Mouse (Mus musculus): ENCODE measurements at regions not wholly inside any gene's neighbourhood (a gene's known extent, or its start where the extent isn't known, plus 50 kb on each side); places are given as distances from the start of the nearest gene placed in this dataset.

- 93% methylated on average over 2 of the region's 2 CpGs for WGBS
- Histone ChIP-seq H3K4me2 (no peak overlapping the region), H3K9me3 (no peaks in the 10 kb centered on the region), H3K27me3 (replicated peaks) (no peaks in the 10 kb centered on the region), H3K4me1 (no peaks in the 10 kb centered on the region), H3K27ac (no peak overlapping the region), H3K36me3 (no peaks in the 10 kb centered on the region), H3K9ac (no peak overlapping the region), H3K4me3 (replicated peaks) (no peak overlapping the region)
- ATAC-seq (ENCODE audit: insufficient read depth, low FRiP score, low read depth), result no peak
Measured at GRCm38 (mm10) chr1:78945588-78945987, 129.0 kb downstream of the Kcne4 start.

- Histone ChIP-seq H3K4me1 (no peaks in the 10 kb centered on the region), H3K4me2 (no peak overlapping the region), H3K27me3 (replicated peaks) (no peaks in the 10 kb centered on the region), H3K27ac (no peak overlapping the region), H3K36me3 (no peaks in the 10 kb centered on the region), H3K4me3 (replicated peaks) (no peak overlapping the region), H3K9ac (no peak overlapping the region), H3K9me3 (no peaks in the 10 kb centered on the region)
- 79% methylated on average over 4 of the region's 4 CpGs for WGBS
- ATAC-seq (ENCODE audit: insufficient read depth, low FRiP score, low read depth), result no peak
Measured at GRCm38 (mm10) chr1:78980051-78980450, 163.5 kb downstream of the Kcne4 start.

Measured in stomach, embryonic 15.5 days (tissue).